In genomic region chr10:59310691-59311457, GRCm38 (mm10) we compare ENCODE assay signal across 11 mouse cellular contexts. TPM values are rescaled to one million over a fixed set of nuclear protein-coding genes. Genes with fewer than 3 reads are reported as not detected.
A peak's percentile ranks its signal among the peaks of the same experiment; 100 is the strongest.
DNase-seq lines count a peak whose midpoint lies in the region; ATAC-seq and TF ChIP-seq lines count a peak whose summit lies in the region.
"Had no signal": no experiment of that assay in that cellular context is flagged by ENCODE, and none has a peak within 500 bp of the region (broad histone marks: within the 10 kb centered on the region; RNA-seq: fewer than 3 reads in every experiment).

No protein-coding gene starts in this region.

- no peak overlapping the region for H3K27ac ChIP-seq in embryonic facial prominence, embryonic 14.5 days (replicated peaks; ENCODE audit: low read depth, low read length)
- no peak overlapping the region for H3K27ac ChIP-seq in embryonic facial prominence, embryonic 10.5 days (replicated peaks)
- peak overlapping the region; percentile 70; the same call in 1 of the 2 replicates for H3K27ac ChIP-seq in kidney, adult 2 months (ENCODE audit: insufficient read depth, low read depth, low read length)
- H3K27ac ChIP-seq: hindbrain, embryonic 13.5 days had no signal

- H3K4me1 ChIP-seq in embryonic facial prominence, embryonic 14.5 days (ENCODE audit: control insufficient read depth, insufficient read depth, low read length): no peaks in the 10 kb centered on the region
- no peaks in the 10 kb centered on the region for H3K4me1 ChIP-seq in embryonic facial prominence, embryonic 10.5 days
- H3K4me1 ChIP-seq in kidney, adult 2 months (ENCODE audit: control insufficient read depth, insufficient read depth, low read length): peaks cover 21% of the 10 kb centered on the region
- H3K4me1 ChIP-seq: hindbrain, embryonic 13.5 days had no signal

- WGBS in embryonic facial prominence, embryonic 14.5 days: 61% methylated on average over 6 of the region's 6 CpGs
- 80% methylated on average over 6 of the region's 6 CpGs for WGBS in embryonic facial prominence, embryonic 10.5 days
- 23% methylated on average over 6 of the region's 6 CpGs for WGBS in kidney, adult 2 months

- ATAC-seq in embryonic facial prominence, embryonic 14.5 days (ENCODE audit: low read depth): 0 out of 2 replicates have a peak, but pooled peaks have one; percentile 50
- ATAC-seq in activated CD4-positive, CD25-positive, alpha-beta regulatory T cell, adult 4 months: no peak

- no peak overlapping the region for H3K4me3 ChIP-seq in embryonic facial prominence, embryonic 14.5 days (ENCODE audit: low read depth, low read length)
- H3K4me3 ChIP-seq in embryonic facial prominence, embryonic 10.5 days: no peak overlapping the region
- no peak overlapping the region for H3K4me3 ChIP-seq in kidney, adult 2 months (ENCODE audit: insufficient read depth, low read depth, low read length)
- H3K4me3 ChIP-seq: hindbrain, embryonic 13.5 days had no signal

- H3K36me3 ChIP-seq in embryonic facial prominence, embryonic 14.5 days (ENCODE audit: control insufficient read depth, insufficient read depth, low read length): no peaks in the 10 kb centered on the region
- H3K36me3 ChIP-seq in embryonic facial prominence, embryonic 10.5 days (replicated peaks): no peaks in the 10 kb centered on the region
- no peaks in the 10 kb centered on the region for H3K36me3 ChIP-seq in kidney, adult 2 months (ENCODE audit: control insufficient read depth, insufficient read depth, low read length)
- H3K36me3 ChIP-seq: hindbrain, embryonic 13.5 days had no signal

- no peak for TF ChIP-seq CTCF in kidney, adult 2 months (conservative IDR thresholded peaks at IDR 0.05; ENCODE audit: insufficient read depth, insufficient read length, low read depth, low read length)

- no peaks in the 10 kb centered on the region for H3K9me3 ChIP-seq in embryonic facial prominence, embryonic 14.5 days (ENCODE audit: control insufficient read depth, low read length)
- 0 out of 2 replicates have a peak, but pooled peaks cover 6% of the 10 kb centered on the region for H3K9me3 ChIP-seq in embryonic facial prominence, embryonic 10.5 days

- no peaks in the 10 kb centered on the region for H3K27me3 ChIP-seq in embryonic facial prominence, embryonic 14.5 days (replicated peaks; ENCODE audit: control insufficient read depth, insufficient read depth, low read length)
- H3K27me3 ChIP-seq in embryonic facial prominence, embryonic 10.5 days (replicated peaks; ENCODE audit: low read depth, poor library complexity, severe bottlenecking): no peaks in the 10 kb centered on the region
- H3K27me3 ChIP-seq in kidney, adult 2 months (replicated peaks; ENCODE audit: control insufficient read depth, insufficient read depth, low read length): no peaks in the 10 kb centered on the region
- H3K27me3 ChIP-seq: hindbrain, embryonic 13.5 days had no signal

- H3K9ac ChIP-seq in embryonic facial prominence, embryonic 14.5 days (ENCODE audit: low read depth, low read length): no peak overlapping the region
- H3K9ac ChIP-seq: hindbrain, embryonic 13.5 days had no signal

- DNase-seq in embryonic facial prominence, embryonic 14.5 days (ENCODE audit: low spot score): peak; percentile 84
- DNase-seq in embryonic facial prominence, embryonic 10.5 days (ENCODE audit: low spot score): no peak
- DNase-seq in gastrocnemius, postnatal 14 days: peak; percentile 51
- peak; percentile 90 for DNase-seq in kidney, adult 2 months
- DNase-seq in lung, postnatal 10 days: peak; percentile 82
- DNase-seq in right cerebral cortex, postnatal 10 days (ENCODE audit: low spot score in 2 of 2): no peak
- no peak for DNase-seq in urinary bladder, postnatal 25 days (ENCODE audit: low spot score)
- DNase-seq: B cell, adult 2 months; cerebellum, adult 18-20 months had no signal

- intact Hi-C loops in gastrocnemius, postnatal 14 days (cut with DNase I; ENCODE audit: low total_unique reads): no loop called here

- TF ChIP-seq POLR2A in kidney, adult 2 months (IDR thresholded peaks at IDR 0.05; ENCODE audit: low read depth, low read length): no peak

- no peak overlapping the region for H3K4me2 ChIP-seq in embryonic facial prominence, embryonic 14.5 days (ENCODE audit: low read depth, low read length)
- H3K4me2 ChIP-seq: hindbrain, embryonic 13.5 days had no signal

RNA-seq across cellular contexts. Expression of gene P4ha1, which starts 12.2 kb away (rescaled TPM):
- polyA plus RNA-seq in embryonic facial prominence, embryonic 14.5 days (2014; fragmentation: Nextera tagmentation; extraction: Ambion mirVana): 120 and 121 TPM in 2 replicates
- polyA plus RNA-seq in embryonic facial prominence, embryonic 10.5 days (2016; fragmentation: Nextera tagmentation; extraction: Ambion mirVana): 49.3 and 55.7 TPM in 2 replicates
- 10 to 100 TPM; 29.9 to 34.2 TPM for total RNA-seq in gastrocnemius, postnatal 14 days (2021)
- 20.4 and 22.7 TPM in 2 replicates for polyA plus RNA-seq in kidney, adult 2 months (2012; rRNA removed)
- 10 to 100 TPM; 36.8 to 37.7 TPM for polyA plus RNA-seq in activated CD4-positive, CD25-positive, alpha-beta regulatory T cell, adult 4 months (2017; shearing (Covaris generic))

Comparison
In these comparisons a context has a peak if more than half of its experiments do, and no peak if none do; other contexts are left out.
1. DNase-seq: peak in embryonic facial prominence, embryonic 14.5 days (single experiment), gastrocnemius, postnatal 14 days (single experiment), kidney, adult 2 months (single experiment) and lung, postnatal 10 days (single experiment); none in embryonic facial prominence, embryonic 10.5 days (single experiment), right cerebral cortex, postnatal 10 days (0 of 2) and urinary bladder, postnatal 25 days (single experiment).